Mouse (Mus musculus) liver, embryonic 15.5 days (tissue): ENCODE data around the gene Slc36a4. TPM values are rescaled to one million over a fixed set of nuclear protein-coding genes. Genes with fewer than 3 reads are reported as not detected.
A peak's percentile ranks its signal among the peaks of the same experiment; 100 is the strongest.

Experiments used
- ATAC-seq: fragments of 200-750 bp; cut with Nextera tagmentation; 2 replicates; pipeline ENCODE4 v1.8.0; 2017; ENCODE audit warnings: moderate number of reproducible peaks, mild to moderate bottlenecking, moderate library complexity; ENCODE audit not compliant: insufficient read depth
- H3K27ac ChIP-seq: fragments of 300-500 bp; sonication (generic); replicated peaks from 2 replicates; pipeline ENCODE4 v1.5.1; 2015; ENCODE audit warnings: mild to moderate bottlenecking, inconsistent platforms
- H3K27me3 ChIP-seq: fragments of 300-500 bp; sonication (generic); 2 replicates; pipeline ENCODE4 v1.6.1; 2015; ENCODE audit warnings: mild to moderate bottlenecking, inconsistent platforms
- H3K36me3 ChIP-seq: fragments of 300-500 bp; sonication (generic); replicated peaks from 2 replicates; pipeline ENCODE4 v1.6.1; 2015; ENCODE audit warnings: moderate library complexity, mild to moderate bottlenecking, inconsistent platforms
- H3K4me1 ChIP-seq: fragments of 300-500 bp; sonication (generic); replicated peaks from 2 replicates; pipeline ENCODE4 v1.6.1; 2015; ENCODE audit warnings: inconsistent platforms
- H3K4me2 ChIP-seq: fragments of 300-500 bp; sonication (generic); 2 replicates; pipeline ENCODE4 v1.6.1; 2015; ENCODE audit warnings: moderate library complexity, mild to moderate bottlenecking, inconsistent platforms
- H3K4me3 ChIP-seq: fragments of 300-500 bp; sonication (generic); replicated peaks from 2 replicates; pipeline ENCODE4 v1.5.1; 2015; ENCODE audit warnings: mild to moderate bottlenecking, inconsistent platforms
- H3K9ac ChIP-seq: fragments of 300-500 bp; sonication (generic); 2 replicates; pipeline ENCODE4 v1.6.1; 2015; ENCODE audit warnings: moderate library complexity, mild to moderate bottlenecking, inconsistent platforms
- H3K9me3 ChIP-seq: fragments of 300-500 bp; sonication (generic); replicated peaks from 2 replicates; pipeline ENCODE4 v1.6.1; 2016; ENCODE audit warnings: inconsistent platforms
- WGBS: fragments of 180-500 bp; shearing (Covaris S2); methylation state at CpG from one replicate; pipeline ENCODE4 v1.1.7; 2015; ENCODE audit warnings: mixed read lengths; ENCODE audit not compliant: insufficient replicate concordance; 5-methylcytosine and 5-hydroxymethylcytosine counted together
- polyA plus RNA-seq: library from polyadenylated mRNA; unstranded; fragments of >200 nt; fragmentation: Nextera tagmentation; extraction: Ambion mirVana; gene quantifications from 2 replicates; pipeline ENCODE4 v1.2.1, GENCODE M21; 2015

Slc36a4 gene
- polyA plus RNA-seq, 1 experiment from 2014 or later = 1.5 TPM

- Histone ChIP-seq H3K9ac (peak overlapping the region; percentile 44; the same call in 1 of the 2 replicates), H3K4me3 (peak overlapping the region; percentile 62), H3K4me1 (peaks cover 4% of the 10 kb centered on the region; the same call in 1 of the 2 replicates), H3K27ac (no peak overlapping the region), H3K4me2 (peak overlapping the region; percentile 77), H3K27me3 (peaks cover 22% of the 10 kb centered on the region), H3K9me3 (no peaks in the 10 kb centered on the region), H3K36me3 (no peaks in the 10 kb centered on the region)
- ATAC-seq = peak; percentile 61
- 17% methylated on average over 14 of the region's 14 CpGs for WGBS
Measured at GRCm38 (mm10) chr9:15708979-15709598, 449 bp upstream of the Slc36a4 start.

- ATAC-seq = no peak
- H3K9ac ChIP-seq = no peak overlapping the region
- H3K27ac ChIP-seq = no peak overlapping the region
- no peaks in the 10 kb centered on the region for H3K9me3 ChIP-seq
- H3K4me1 ChIP-seq = peaks cover 4% of the 10 kb centered on the region; the same call in 1 of the 2 replicates
- 70% methylated on average over 13 of the region's 13 CpGs for WGBS
- peaks cover 22% of the 10 kb centered on the region for H3K27me3 ChIP-seq
- no peak overlapping the region for H3K4me2 ChIP-seq
- no peak overlapping the region for H3K4me3 ChIP-seq
- H3K36me3 ChIP-seq = no peaks in the 10 kb centered on the region
Measured at GRCm38 (mm10) chr9:15710821-15711565, 1.5 kb downstream of the Slc36a4 start.

GRCm38 (mm10) chr9:15711676-15712075 is 2.1 kb downstream of the Slc36a4 start:
- Histone ChIP-seq H3K27me3 (peaks cover 22% of the 10 kb centered on the region), H3K9me3 (no peaks in the 10 kb centered on the region), H3K4me1 (peaks cover 4% of the 10 kb centered on the region; the same call in 1 of the 2 replicates), H3K36me3 (no peaks in the 10 kb centered on the region), H3K9ac (no peak overlapping the region), H3K4me2 (no peak overlapping the region), H3K27ac (no peak overlapping the region), H3K4me3 (no peak overlapping the region)
- no peak for ATAC-seq
- 73% methylated on average over 7 of the region's 7 CpGs for WGBS

- Histone ChIP-seq H3K4me1 (0 out of 2 replicates have a peak, but pooled peaks cover 4% of the 10 kb centered on the region), H3K9ac (no peak overlapping the region), H3K36me3 (no peaks in the 10 kb centered on the region), H3K9me3 (no peaks in the 10 kb centered on the region), H3K4me2 (no peak overlapping the region), H3K27me3 (peaks cover 10% of the 10 kb centered on the region), H3K27ac (no peak overlapping the region), H3K4me3 (no peak overlapping the region)
- WGBS = 51% methylated on average over 4 of the region's 4 CpGs
- no peak for ATAC-seq
Measured at GRCm38 (mm10) chr9:15714792-15715191, 5.3 kb downstream of the Slc36a4 start.

- Histone ChIP-seq H3K27ac (no peak overlapping the region), H3K4me2 (no peak overlapping the region), H3K4me3 (no peak overlapping the region), H3K27me3 (peaks cover 5% of the 10 kb centered on the region; the same call in 1 of the 2 replicates), H3K9ac (no peak overlapping the region), H3K4me1 (no peaks in the 10 kb centered on the region), H3K9me3 (no peaks in the 10 kb centered on the region), H3K36me3 (no peaks in the 10 kb centered on the region)
- no peak for ATAC-seq
- 59% methylated on average over 11 of the region's 11 CpGs for WGBS
Measured at GRCm38 (mm10) chr9:15715193-15715989, 5.9 kb downstream of the Slc36a4 start.

GRCm38 (mm10) chr9:15717363-15717762 is 7.8 kb downstream of the Slc36a4 start:
- H3K9ac ChIP-seq = no peak overlapping the region
- no peak overlapping the region for H3K4me3 ChIP-seq
- no peak for ATAC-seq
- H3K36me3 ChIP-seq = no peaks in the 10 kb centered on the region
- H3K27ac ChIP-seq = no peak overlapping the region
- WGBS = 58% methylated on average over 4 of the region's 4 CpGs
- H3K4me2 ChIP-seq = no peak overlapping the region
- H3K4me1 ChIP-seq = no peaks in the 10 kb centered on the region
- no peaks in the 10 kb centered on the region for H3K9me3 ChIP-seq
- H3K27me3 ChIP-seq = no peaks in the 10 kb centered on the region

- Histone ChIP-seq H3K27me3 (no peaks in the 10 kb centered on the region), H3K36me3 (no peaks in the 10 kb centered on the region), H3K27ac (no peak overlapping the region), H3K9me3 (no peaks in the 10 kb centered on the region), H3K4me2 (no peak overlapping the region), H3K4me1 (no peaks in the 10 kb centered on the region), H3K4me3 (no peak overlapping the region), H3K9ac (no peak overlapping the region)
- ATAC-seq = no peak
- whole genome bisulfite sequencing = 56% methylated on average over 6 of the region's 6 CpGs
Measured at GRCm38 (mm10) chr9:15718295-15718694, 8.8 kb downstream of the Slc36a4 start.

GRCm38 (mm10) chr9:15719594-15719993 is 10.1 kb downstream of the Slc36a4 start:
- Histone ChIP-seq H3K4me2 (no peak overlapping the region), H3K27ac (no peak overlapping the region), H3K4me1 (no peaks in the 10 kb centered on the region), H3K4me3 (no peak overlapping the region), H3K9me3 (no peaks in the 10 kb centered on the region), H3K9ac (no peak overlapping the region), H3K27me3 (no peaks in the 10 kb centered on the region), H3K36me3 (no peaks in the 10 kb centered on the region; the same call in 1 of the 2 replicates)
- WGBS = 67% methylated on average over 14 of the region's 14 CpGs
- ATAC-seq = no peak

GRCm38 (mm10) chr9:15720556-15720955 is 11.0 kb downstream of the Slc36a4 start:
- no peak for ATAC-seq
- Histone ChIP-seq H3K27me3 (no peaks in the 10 kb centered on the region), H3K4me1 (no peaks in the 10 kb centered on the region), H3K9me3 (no peaks in the 10 kb centered on the region), H3K9ac (no peak overlapping the region), H3K4me3 (no peak overlapping the region), H3K4me2 (no peak overlapping the region), H3K36me3 (no peaks in the 10 kb centered on the region; the same call in 1 of the 2 replicates), H3K27ac (no peak overlapping the region)
- WGBS = 66% methylated on average over 8 of the region's 8 CpGs

GRCm38 (mm10) chr9:15721226-15721833 is 11.8 kb downstream of the Slc36a4 start:
- 67% methylated on average over 6 of the region's 6 CpGs for WGBS
- Histone ChIP-seq H3K9ac (no peak overlapping the region), H3K4me3 (no peak overlapping the region), H3K4me2 (no peak overlapping the region), H3K27ac (no peak overlapping the region), H3K9me3 (no peaks in the 10 kb centered on the region), H3K27me3 (no peaks in the 10 kb centered on the region), H3K36me3 (no peaks in the 10 kb centered on the region; the same call in 1 of the 2 replicates), H3K4me1 (no peaks in the 10 kb centered on the region)
- ATAC-seq = no peak
